Mouse (Mus musculus) liver, embryonic 11.5 days (tissue): ENCODE measurements around the gene St6galnac3. TPM values are rescaled to one million over a fixed set of nuclear protein-coding genes. Genes with fewer than 3 reads are reported as not detected.

Experiments used
- ATAC-seq: fragments of 200-750 bp; cut with Nextera tagmentation; replicated peaks from 2 replicates; pipeline ENCODE4 v1.8.0; 2017; ENCODE audit warnings: moderate number of reproducible peaks, mild to moderate bottlenecking, moderate TSS enrichment, moderate library complexity; ENCODE audit not compliant: low FRiP score
- DNase-seq: peaks from one replicate; pipeline ENCODE4 v3.0.0-alpha.2; 2017; ENCODE audit warnings: low spot score
- H3K27ac ChIP-seq: fragments of 300-500 bp; sonication (generic); 2 replicates; pipeline ENCODE4 v1.5.1; 2014; ENCODE audit warnings: mild to moderate bottlenecking, low read depth, low read length, control low read depth
- H3K27me3 ChIP-seq: fragments of 300-500 bp; sonication (generic); replicated peaks from 2 replicates; pipeline ENCODE4 v1.6.1; 2014; ENCODE audit warnings: low read length, mixed read lengths; ENCODE audit not compliant: control insufficient read depth, insufficient read depth
- H3K36me3 ChIP-seq: fragments of 300-500 bp; sonication (generic); 2 replicates; pipeline ENCODE4 v1.6.1; 2014; ENCODE audit warnings: mild to moderate bottlenecking, low read length, moderate library complexity, mixed read lengths; ENCODE audit not compliant: control insufficient read depth, insufficient read depth
- H3K4me1 ChIP-seq: fragments of 300-500 bp; sonication (generic); replicated peaks from 2 replicates; pipeline ENCODE4 v1.6.1; 2014; ENCODE audit warnings: low read length, mixed read lengths; ENCODE audit not compliant: control insufficient read depth, insufficient read depth
- H3K4me2 ChIP-seq: fragments of 300-500 bp; sonication (generic); 2 replicates; pipeline ENCODE4 v1.6.1; 2014; ENCODE audit warnings: mild to moderate bottlenecking, control low read depth, moderate library complexity
- H3K4me3 ChIP-seq: fragments of 300-500 bp; sonication (generic); 2 replicates; pipeline ENCODE4 v1.5.1; 2014; ENCODE audit warnings: low read depth, low read length, control low read depth
- H3K9ac ChIP-seq: fragments of 300-500 bp; sonication (generic); 2 replicates; pipeline ENCODE4 v1.6.1; 2014; ENCODE audit warnings: low read depth, low read length, control low read depth
- H3K9me3 ChIP-seq: fragments of 300-500 bp; sonication (generic); 2 replicates; pipeline ENCODE4 v1.6.1; 2016; ENCODE audit warnings: low read length, inconsistent platforms, mixed read lengths; ENCODE audit not compliant: control insufficient read depth
- WGBS: fragments of 180-500 bp; shearing (Covaris S2); extraction: QIAGEN DNeasy Blood & Tissue Kit; methylation state at CpG from one replicate; pipeline ENCODE4 v1.1.7; 2014; 5-methylcytosine and 5-hydroxymethylcytosine counted together
- microRNA-seq: library from miRNA; unstranded; fragments of <30 nt; microRNA quantifications from one replicate; pipeline ENCODE4, GENCODE M21; 2017; ENCODE audit warnings: borderline number of aligned reads
- polyA plus RNA-seq: library from polyadenylated mRNA; unstranded; fragments of >200 nt; fragmentation: Nextera tagmentation; extraction: Ambion mirVana; gene quantifications from 2 replicates; pipeline ENCODE4 v1.2.1, GENCODE M21; 2014

Gene St6galnac3
- polyA plus RNA-seq, 1 experiment from 2014 or later, result 27.2 TPM

- peak; percentile 93 for ATAC-seq
- DNase-seq, result peak; percentile 37
- Histone ChIP-seq H3K4me3 (no peak overlapping the region), H3K27ac (no peak overlapping the region), H3K36me3 (no peaks in the 10 kb centered on the region), H3K4me1 (no peaks in the 10 kb centered on the region), H3K27me3 (no peaks in the 10 kb centered on the region), H3K9me3 (no peaks in the 10 kb centered on the region), H3K4me2 (no peak overlapping the region), H3K9ac (no peak overlapping the region)
- WGBS, result 9% methylated on average over 2 of the region's 2 CpGs
Measured at GRCm38 (mm10) chr3:153148887-153149286, 576.1 kb downstream of the St6galnac3 start.

Small RNA genes within 50 kb of the gene (microRNA-seq; reads per million reads assigned to microRNA genes)
- not detected for gene Gm27405

Other genes with a start within 250 kb of the St6galnac3 start
- 8.3 and 9.6 TPM in 2 replicates for gene Asb17, start 119.0 kb upstream of the St6galnac3 start, polyA plus RNA-seq
- 0.09 and 0.11 TPM in 2 replicates for gene Msh4, start 181.0 kb upstream of the St6galnac3 start, polyA plus RNA-seq
- gene Rabggtb, start 187.8 kb upstream of the St6galnac3 start, polyA plus RNA-seq, result 86.9 and 95.9 TPM in 2 replicates
- 68.9 and 75.3 TPM in 2 replicates for gene Acadm, start 219.5 kb upstream of the St6galnac3 start, polyA plus RNA-seq
- 0.93 and 1.1 TPM in 2 replicates for gene Slc44a5, start 248.3 kb upstream of the St6galnac3 start, polyA plus RNA-seq